Mouse (Mus musculus): ENCODE results near the gene B3galt1.
A peak's percentile ranks its signal among the peaks of the same experiment; 100 is the strongest.

B3galt1 gene

DNA sequence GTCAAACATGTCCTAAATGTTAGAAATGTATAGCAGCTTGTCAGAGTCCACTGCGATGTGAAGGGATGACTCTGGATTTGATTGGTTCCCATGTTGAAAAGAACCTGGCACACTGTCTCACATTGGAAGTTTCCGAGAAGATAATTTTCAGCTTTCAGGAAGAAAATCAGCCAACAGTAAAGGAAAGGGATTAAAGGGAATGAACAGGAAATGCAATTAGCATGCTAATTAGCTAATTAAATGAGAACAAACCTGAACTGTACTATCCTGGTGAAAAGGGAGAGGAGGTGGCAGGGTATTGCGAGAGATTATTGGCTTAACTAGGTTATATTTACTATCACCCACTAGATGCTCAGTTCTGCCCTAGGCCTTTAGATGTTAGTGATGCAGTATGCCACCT lies 185.9 kb downstream of the B3galt1 start:
- no peak for DNase-seq

DNA sequence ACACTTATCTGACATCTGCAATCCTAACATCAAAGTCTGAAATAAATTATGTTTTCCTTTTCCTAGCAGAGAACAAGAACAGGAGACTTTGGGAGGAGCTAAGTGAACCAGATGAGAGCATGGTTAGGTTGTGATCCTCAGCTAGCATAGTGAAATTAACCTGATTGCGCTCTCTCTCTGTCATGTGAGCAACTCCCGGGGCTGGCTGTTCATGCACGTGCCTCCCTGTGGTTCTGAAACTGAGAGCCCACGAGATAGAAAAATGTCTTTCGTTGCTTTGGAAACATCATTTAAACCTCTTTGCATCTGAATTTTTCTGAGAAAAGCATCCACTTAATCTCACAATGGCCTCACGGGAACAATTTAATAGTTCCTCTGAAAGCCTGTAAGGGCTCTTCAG lies 190.8 kb downstream of the B3galt1 start:
- DNase-seq, result no peak

DNA sequence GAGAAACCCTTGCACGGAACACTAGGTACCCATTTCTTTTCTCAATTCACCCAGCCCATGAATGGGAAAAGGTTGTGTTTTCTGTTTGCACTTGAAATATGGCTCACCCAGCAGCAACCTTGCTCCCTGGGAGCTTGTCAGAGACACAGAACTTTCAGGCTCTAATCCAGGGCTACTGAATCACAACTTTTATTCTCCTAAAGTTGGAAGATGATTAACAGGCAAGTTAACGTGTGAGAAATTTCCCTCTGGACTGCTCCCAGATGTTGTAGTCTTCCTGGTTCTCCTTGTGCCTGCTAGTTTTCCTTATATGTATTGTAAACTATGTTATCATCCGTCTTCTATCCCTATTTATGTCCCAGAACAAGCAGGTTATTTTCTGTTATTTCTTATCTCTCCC lies 221.9 kb downstream of the B3galt1 start:
- DNase-seq, result no peak

GRCm38 (mm10) chr2:67797561-67797960 lies 231.9 kb downstream of the B3galt1 start:
- DNase-seq, result no peak

DNA sequence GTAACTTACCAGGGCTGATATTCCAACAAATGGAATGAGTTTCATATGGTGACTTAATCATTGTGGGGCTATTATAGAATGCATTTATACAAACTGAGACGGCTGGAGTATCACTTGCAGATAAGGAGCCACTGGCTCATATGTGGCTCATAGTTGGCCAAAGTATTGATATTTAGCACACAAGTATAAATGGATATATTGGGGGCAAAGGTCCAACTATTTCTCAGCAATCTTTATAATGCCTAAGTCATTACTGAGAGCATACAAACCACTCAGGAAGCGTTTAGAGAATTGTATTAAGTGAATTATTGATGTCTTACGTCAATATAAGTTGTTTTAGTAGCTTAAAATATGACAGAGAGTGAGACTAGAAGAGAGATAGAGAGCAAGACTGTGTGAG lies 234.3 kb downstream of the B3galt1 start:
- no peak for DNase-seq

DNA sequence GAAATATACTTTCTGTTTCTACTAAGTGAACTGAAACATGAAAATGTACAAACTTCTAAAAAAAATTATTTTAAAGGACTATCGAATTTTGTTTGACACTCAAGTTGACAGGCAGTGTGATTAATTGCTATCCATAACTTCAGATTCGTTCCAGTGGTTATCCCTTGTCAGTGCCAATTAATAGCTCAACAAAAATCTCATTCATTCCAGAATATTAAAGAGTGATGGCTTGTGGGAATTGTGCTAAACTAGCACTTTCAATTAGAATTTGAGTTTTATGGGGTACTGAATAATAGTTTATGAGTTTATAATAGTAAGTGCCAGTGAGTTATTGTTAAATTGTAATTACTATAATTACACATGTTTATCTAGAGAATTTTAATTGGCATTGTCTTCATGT lies 250.5 kb downstream of the B3galt1 start:
- DNase-seq, result no peak

DNA sequence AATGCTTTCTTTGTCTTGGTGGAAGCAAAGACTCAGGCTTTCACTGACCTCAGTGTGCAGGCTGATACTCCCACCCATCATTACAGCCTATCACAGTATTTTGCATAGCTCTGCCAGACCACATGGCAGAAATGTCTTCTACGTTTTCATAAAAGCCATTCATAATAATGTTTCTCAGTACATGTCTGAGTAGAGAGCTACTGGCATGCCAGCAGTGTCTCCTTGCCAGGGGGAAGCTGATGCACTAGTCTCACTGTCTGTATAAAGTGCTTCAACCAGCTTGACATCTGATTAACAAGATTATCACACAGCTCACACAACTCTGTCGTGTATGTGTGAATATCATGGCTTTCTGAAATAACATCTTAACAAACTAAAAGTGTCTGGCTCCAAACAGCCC lies 252.3 kb downstream of the B3galt1 start:
- DNase-seq, result no peak

GRCm38 (mm10) chr2:67822360-67822759 lies 256.7 kb downstream of the B3galt1 start:
- no peak for DNase-seq

DNA sequence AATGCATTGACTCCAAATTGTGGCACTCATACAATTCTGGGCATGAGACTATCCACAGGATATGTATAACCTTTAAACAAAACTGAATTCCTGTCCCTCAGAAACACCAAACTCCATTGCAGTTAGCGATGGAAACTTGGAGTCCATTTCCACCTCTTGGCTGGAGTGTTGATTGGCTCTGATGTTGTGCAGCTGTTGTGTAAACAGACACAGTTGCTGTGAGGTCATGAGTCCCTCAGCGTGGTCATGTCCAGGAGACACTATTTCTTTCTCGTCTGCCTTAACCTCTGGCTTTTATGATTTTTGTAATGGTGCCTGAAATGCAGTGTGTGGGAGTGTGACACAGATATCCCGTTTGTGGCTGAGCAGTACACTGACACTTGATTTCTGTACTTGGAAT lies 262.0 kb downstream of the B3galt1 start:
- peak; percentile 26 for DNase-seq

- DNase-seq, result no peak
These were observed 263.6 kb downstream of the B3galt1 start for GRCm38 (mm10) chr2:67829055-67829915.

- no peak for DNase-seq
These were observed 282.1 kb downstream of the B3galt1 start for GRCm38 (mm10) chr2:67847806-67848205.

DNA sequence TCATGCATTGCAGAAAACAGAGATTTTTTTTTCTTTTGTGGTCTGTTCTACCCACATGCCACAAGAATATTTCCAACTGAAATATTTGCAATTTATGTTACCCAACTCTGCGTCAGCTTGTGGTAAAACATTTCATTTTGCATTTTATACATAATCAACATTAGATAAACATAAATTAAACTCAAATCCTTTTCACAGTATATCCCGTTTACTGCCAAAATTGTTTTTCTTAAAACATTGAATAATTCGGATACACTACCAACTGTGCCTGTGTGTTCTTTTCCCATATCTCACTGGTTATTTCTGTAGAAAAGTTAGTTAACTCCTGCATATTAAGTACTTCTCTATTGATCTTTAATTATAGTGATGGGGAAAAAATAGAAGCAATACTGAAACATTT lies 285.1 kb downstream of the B3galt1 start:
- DNase-seq, result no peak

- DNase-seq, result no peak
These were observed 292.7 kb downstream of the B3galt1 start for GRCm38 (mm10) chr2:67858340-67858739.

- no peak for DNase-seq
These were observed 293.3 kb downstream of the B3galt1 start for GRCm38 (mm10) chr2:67859004-67859403.

- no peak for DNase-seq
These were observed 307.7 kb downstream of the B3galt1 start for GRCm38 (mm10) chr2:67873368-67873767.

DNA sequence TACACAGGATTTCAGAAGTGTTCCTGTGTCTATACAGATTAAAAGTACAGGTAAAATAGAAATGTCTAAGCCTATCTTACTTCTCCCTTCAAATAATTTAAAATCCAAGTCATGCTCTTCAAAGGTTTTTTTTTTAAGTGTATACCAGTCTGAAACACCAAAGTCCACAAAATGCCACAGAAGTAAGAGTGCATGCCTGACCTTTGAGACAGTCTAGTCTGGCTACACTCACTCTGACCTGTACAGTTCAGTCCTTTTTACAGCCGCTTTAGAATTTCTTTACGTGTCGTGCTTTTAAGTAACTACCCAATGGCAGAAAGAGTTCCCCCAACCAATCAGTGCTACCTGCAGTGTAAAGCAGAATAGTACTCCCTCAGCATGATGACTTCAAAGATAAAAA lies 314.2 kb downstream of the B3galt1 start:
- DNase-seq, result no peak

- DNase-seq, result no peak
These were observed 316.1 kb downstream of the B3galt1 start for GRCm38 (mm10) chr2:67881713-67882281.

- DNase-seq, result no peak
These were observed 332.5 kb downstream of the B3galt1 start for GRCm38 (mm10) chr2:67897956-67898689.

GRCm38 (mm10) chr2:67901574-67901973 lies 335.9 kb downstream of the B3galt1 start:
- no peak for DNase-seq

DNA sequence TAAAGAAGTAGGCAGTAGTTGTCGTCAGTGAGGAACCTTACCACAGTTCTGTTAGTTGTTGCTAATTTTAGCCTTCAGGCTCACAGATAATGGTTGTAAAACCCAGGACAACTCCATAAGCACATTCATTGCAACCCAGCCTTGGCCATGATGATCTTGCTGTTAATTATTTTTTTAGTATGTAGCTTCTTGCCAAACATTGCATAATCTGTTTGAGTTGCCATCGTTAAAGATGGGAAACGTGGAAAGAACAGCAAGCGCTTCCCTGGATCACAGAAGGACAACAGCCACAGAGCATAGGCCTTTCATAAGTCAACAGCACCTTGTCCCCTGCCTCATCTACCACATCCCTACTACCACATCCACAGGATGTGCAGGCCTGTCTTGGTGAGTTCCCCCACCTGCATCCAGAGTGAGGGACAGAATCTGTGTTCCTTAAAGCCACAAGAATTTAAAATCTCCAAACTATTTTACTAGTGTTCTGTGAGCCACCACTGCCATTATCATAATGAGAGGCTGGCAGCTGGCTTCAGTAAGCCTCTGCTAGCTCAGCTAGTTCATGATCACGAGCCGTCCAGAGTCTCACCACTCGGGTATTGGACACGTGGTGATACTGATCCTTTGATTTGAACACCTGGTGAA lies 337.1 kb downstream of the B3galt1 start:
- no peak for DNase-seq

DNA sequence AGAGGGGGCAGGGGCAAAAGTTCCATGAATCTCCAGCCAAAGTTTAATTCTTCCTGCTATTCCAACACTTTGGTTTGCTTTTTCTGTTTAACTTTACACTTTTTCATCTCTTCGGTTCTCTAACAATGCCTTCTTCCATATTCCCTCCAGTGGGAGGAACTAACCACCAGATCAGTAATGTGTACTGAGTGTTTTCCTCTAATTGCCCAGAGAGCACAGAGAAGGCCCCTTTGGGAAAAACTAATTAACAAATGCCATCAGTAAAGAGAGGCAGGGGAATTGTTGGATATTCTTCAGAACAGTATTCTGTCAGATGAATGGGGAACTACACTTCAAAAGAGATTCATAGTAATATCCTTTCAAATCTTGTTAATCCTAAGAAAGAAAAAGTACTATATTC lies 338.1 kb downstream of the B3galt1 start:
- no peak for DNase-seq

DNA sequence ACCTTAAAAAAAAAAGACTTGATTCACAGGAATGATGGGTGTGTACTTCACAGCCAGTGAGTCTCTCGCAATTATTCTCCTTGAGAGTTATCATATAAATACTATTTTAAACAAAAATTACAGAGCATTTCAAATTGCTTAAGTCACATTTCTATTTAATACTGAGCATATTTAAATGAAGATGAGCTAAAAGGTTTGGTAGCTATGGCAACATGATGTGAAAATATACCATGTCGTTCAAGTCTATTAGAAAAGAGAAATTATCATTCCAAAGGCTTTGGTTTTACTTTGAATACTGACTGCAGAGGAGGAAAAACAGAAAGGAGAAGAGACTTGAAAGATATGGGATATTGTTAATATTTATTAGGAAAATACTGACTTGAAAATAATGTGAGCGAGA lies 366.3 kb downstream of the B3galt1 start:
- no peak for DNase-seq

- DNase-seq, result no peak
These were observed 382.7 kb downstream of the B3galt1 start for GRCm38 (mm10) chr2:67948408-67948807.

All from lung, postnatal 10 days (tissue).